9 mouse cellular contexts compared by ENCODE assay signal in the genomic region with DNA sequence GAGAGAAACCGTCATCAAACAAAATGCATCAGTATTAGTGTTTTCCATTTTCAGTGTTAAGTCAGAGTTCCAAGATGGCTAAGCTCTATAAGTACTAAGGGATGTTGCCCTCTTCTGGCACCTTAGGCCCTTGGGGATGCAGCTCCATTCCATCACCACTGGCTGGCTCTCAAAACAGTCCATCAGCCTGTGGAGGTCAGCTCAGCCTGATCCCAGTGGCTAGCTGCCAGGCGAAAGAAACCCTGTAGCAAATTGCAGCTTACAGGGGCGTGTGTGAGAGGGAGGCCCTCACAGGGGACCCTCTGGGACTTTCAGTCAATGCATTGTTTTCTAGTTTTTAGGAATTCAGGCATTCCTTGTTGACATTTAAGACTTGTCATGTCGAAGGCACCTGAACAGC. TPM values are rescaled to one million over a fixed set of nuclear protein-coding genes. Genes with fewer than 3 reads are reported as not detected.
A peak's percentile ranks its signal among the peaks of the same experiment; 100 is the strongest.
DNase-seq lines count a peak whose midpoint lies in the region; ATAC-seq lines count a peak whose summit lies in the region.
"Had no signal": no experiment of that assay in that cellular context is flagged by ENCODE, and none has a peak within 500 bp of the region (broad histone marks: within the 10 kb centered on the region; RNA-seq: fewer than 3 reads in every experiment).

No protein-coding gene starts in this region.

- no peaks in the 10 kb centered on the region for H3K4me1 ChIP-seq in forebrain, embryonic 11.5 days (replicated peaks; ENCODE audit: control insufficient read depth, insufficient read depth, low read length)
- H3K4me1 ChIP-seq in forebrain, embryonic 16.5 days (replicated peaks; ENCODE audit: control insufficient read depth, insufficient read depth, low read length) = no peaks in the 10 kb centered on the region
- no peaks in the 10 kb centered on the region; the same call in 1 of the 2 replicates for H3K4me1 ChIP-seq in kidney, embryonic 15.5 days

- H3K27me3 ChIP-seq in forebrain, embryonic 11.5 days (ENCODE audit: control insufficient read depth, insufficient read depth, low read length) = no peaks in the 10 kb centered on the region
- H3K27me3 ChIP-seq in forebrain, embryonic 16.5 days (replicated peaks; ENCODE audit: control insufficient read depth, insufficient read depth, low read length) = no peaks in the 10 kb centered on the region
- H3K27me3 ChIP-seq in kidney, embryonic 15.5 days = no peaks in the 10 kb centered on the region
- H3K27me3 ChIP-seq: CH12.LX had no signal

- no peaks in the 10 kb centered on the region for H3K9me3 ChIP-seq in forebrain, embryonic 11.5 days (ENCODE audit: control insufficient read depth, low read length)
- no peaks in the 10 kb centered on the region for H3K9me3 ChIP-seq in forebrain, embryonic 16.5 days (ENCODE audit: control insufficient read depth, low read length)
- H3K9me3 ChIP-seq in kidney, embryonic 15.5 days (replicated peaks) = no peaks in the 10 kb centered on the region

- H3K9ac ChIP-seq in forebrain, embryonic 11.5 days (ENCODE audit: low read length) = no peak overlapping the region
- H3K9ac ChIP-seq in forebrain, embryonic 16.5 days (replicated peaks; ENCODE audit: low read depth, low read length) = no peak overlapping the region
- H3K9ac ChIP-seq in kidney, embryonic 15.5 days = no peak overlapping the region

- WGBS in forebrain, embryonic 11.5 days = 47% methylated on average over 4 of the region's 4 CpGs
- 43% methylated on average over 4 of the region's 4 CpGs for WGBS in forebrain, embryonic 16.5 days
- WGBS in kidney, embryonic 15.5 days = 51% methylated on average over 4 of the region's 4 CpGs

- no peaks in the 10 kb centered on the region for H3K36me3 ChIP-seq in forebrain, embryonic 11.5 days (ENCODE audit: control insufficient read depth, insufficient read depth, low read length)
- H3K36me3 ChIP-seq in forebrain, embryonic 16.5 days (ENCODE audit: control insufficient read depth, insufficient read depth) = no peaks in the 10 kb centered on the region
- no peaks in the 10 kb centered on the region for H3K36me3 ChIP-seq in kidney, embryonic 15.5 days

- no peak overlapping the region for H3K4me3 ChIP-seq in forebrain, embryonic 11.5 days (ENCODE audit: low read depth, low read length)
- H3K4me3 ChIP-seq in forebrain, embryonic 16.5 days (replicated peaks; ENCODE audit: low read length) = no peak overlapping the region
- H3K4me3 ChIP-seq in kidney, embryonic 15.5 days (replicated peaks) = no peak overlapping the region

- H3K4me2 ChIP-seq in forebrain, embryonic 11.5 days (ENCODE audit: low read depth, low read length, severe bottlenecking) = no peak overlapping the region
- H3K4me2 ChIP-seq in forebrain, embryonic 16.5 days (ENCODE audit: low read length) = no peak overlapping the region
- no peak overlapping the region for H3K4me2 ChIP-seq in kidney, embryonic 15.5 days

- DNase-seq in forebrain, embryonic 11.5 days (ENCODE audit: low spot score) = peak; percentile 46
- DNase-seq in urinary bladder, postnatal 14 days (ENCODE audit: low spot score) = peak; percentile 10
- DNase-seq in urinary bladder, postnatal 36 days (ENCODE audit: low spot score in 2 of 2) = no peak
- DNase-seq in spleen, postnatal 4 days (ENCODE audit: low spot score in 2 of 2) = no peak

- H3K27ac ChIP-seq in forebrain, embryonic 11.5 days (ENCODE audit: low read depth, low read length) = no peak overlapping the region
- no peak overlapping the region for H3K27ac ChIP-seq in forebrain, embryonic 16.5 days (ENCODE audit: low read length)
- H3K27ac ChIP-seq in kidney, embryonic 15.5 days = no peak overlapping the region

- no peak for ATAC-seq in forebrain, embryonic 11.5 days (replicated peaks; ENCODE audit: low FRiP score)
- no peak for ATAC-seq in forebrain, embryonic 16.5 days
- peak; percentile 43; the same call in 1 of the 2 replicates for ATAC-seq in kidney, embryonic 15.5 days (replicated peaks; ENCODE audit: low FRiP score)
- ATAC-seq in granulocyte monocyte progenitor cell, adult 5-6 weeks (replicated peaks; ENCODE audit: poor library complexity, severe bottlenecking) = no peak
- no peak for ATAC-seq in CD4-positive, CD25-positive, alpha-beta regulatory T cell, adult 4 months

RNA-seq across cellular contexts. Expression of gene Eps8, which starts 40.8 kb away (rescaled TPM):
- 5.9 and 6.9 TPM in 2 replicates for polyA plus RNA-seq in forebrain, embryonic 11.5 days (2014; fragmentation: Nextera tagmentation; extraction: Ambion mirVana)
- 16.6 and 20.9 TPM in 2 replicates for polyA plus RNA-seq in forebrain, embryonic 16.5 days (2015; fragmentation: Nextera tagmentation; extraction: Ambion mirVana)
- polyA plus RNA-seq in kidney, embryonic 15.5 days (2015; fragmentation: Nextera tagmentation; extraction: Ambion mirVana) = 30.5 and 31.1 TPM in 2 replicates
- 1.3 and 2.1 TPM in 2 replicates for total RNA-seq in granulocyte monocyte progenitor cell, adult 5-6 weeks (2014; fragmentation: Nextera tagmentation)
- 2.8 and 3.9 TPM in 2 replicates for total RNA-seq in granulocyte monocyte progenitor cell, adult 5-6 weeks (2017)
- under 1 TPM in 1 of 2 experiments, not detected in 1; 0.66 TPM for polyA plus RNA-seq in CD4-positive, CD25-positive, alpha-beta regulatory T cell, adult 4 months (2017; shearing (Covaris generic))

Comparison
In these comparisons a context has a peak if more than half of its experiments do, and no peak if none do; other contexts are left out.
1. DNase-seq: peak in forebrain, embryonic 11.5 days (single experiment) and urinary bladder, postnatal 14 days (single experiment); none in urinary bladder, postnatal 36 days (0 of 2) and spleen, postnatal 4 days (0 of 2).